Mouse (Mus musculus) hindbrain, embryonic 13.5 days (tissue): ENCODE measurements around the gene Susd1. TPM values are rescaled to one million over a fixed set of nuclear protein-coding genes. Genes with fewer than 3 reads are reported as not detected.

Experiments
- ATAC-seq: fragments of 200-750 bp; cut with Nextera tagmentation; 2 replicates; pipeline ENCODE4 v1.8.0; 2017; ENCODE audit warnings: moderate TSS enrichment; ENCODE audit not compliant: low FRiP score
- H3K27ac ChIP-seq: fragments of 300-500 bp; sonication (generic); 2 replicates; pipeline ENCODE4 v1.5.1; 2015; ENCODE audit warnings: inconsistent platforms, mild to moderate bottlenecking, moderate library complexity
- H3K27me3 ChIP-seq: fragments of 300-500 bp; sonication (generic); 2 replicates; pipeline ENCODE4 v1.6.1; 2015; ENCODE audit warnings: mild to moderate bottlenecking, inconsistent platforms
- H3K36me3 ChIP-seq: fragments of 300-500 bp; sonication (generic); 2 replicates; pipeline ENCODE4 v1.6.1; 2015; ENCODE audit warnings: mild to moderate bottlenecking, inconsistent platforms
- H3K4me1 ChIP-seq: fragments of 300-500 bp; sonication (generic); replicated peaks from 2 replicates; pipeline ENCODE4 v1.6.1; 2015; ENCODE audit warnings: inconsistent platforms
- H3K4me2 ChIP-seq: fragments of 300-500 bp; sonication (generic); 2 replicates; pipeline ENCODE4 v1.6.1; 2015; ENCODE audit warnings: inconsistent platforms, mild to moderate bottlenecking, moderate library complexity
- H3K4me3 ChIP-seq: fragments of 300-500 bp; sonication (generic); 2 replicates; pipeline ENCODE4 v1.5.1; 2015; ENCODE audit warnings: mild to moderate bottlenecking, inconsistent platforms
- H3K9ac ChIP-seq: fragments of 300-500 bp; sonication (generic); 2 replicates; pipeline ENCODE4 v1.6.1; 2015; ENCODE audit warnings: mild to moderate bottlenecking, inconsistent platforms
- H3K9me3 ChIP-seq: fragments of 300-500 bp; sonication (generic); 2 replicates; pipeline ENCODE4 v1.6.1; 2016; ENCODE audit warnings: inconsistent platforms
- WGBS: fragments of 180-500 bp; shearing (Covaris S2); methylation state at CpG from one replicate; pipeline ENCODE4 v1.1.7; 2015; 5-methylcytosine and 5-hydroxymethylcytosine counted together
- polyA plus RNA-seq: library from polyadenylated mRNA; unstranded; fragments of >200 nt; fragmentation: Nextera tagmentation; extraction: Ambion mirVana; gene quantifications from 2 replicates; pipeline ENCODE4 v1.2.1, GENCODE M21; 2015

Susd1 gene
- polyA plus RNA-seq, 1 experiment from 2014 or later: 1.3 TPM

DNA sequence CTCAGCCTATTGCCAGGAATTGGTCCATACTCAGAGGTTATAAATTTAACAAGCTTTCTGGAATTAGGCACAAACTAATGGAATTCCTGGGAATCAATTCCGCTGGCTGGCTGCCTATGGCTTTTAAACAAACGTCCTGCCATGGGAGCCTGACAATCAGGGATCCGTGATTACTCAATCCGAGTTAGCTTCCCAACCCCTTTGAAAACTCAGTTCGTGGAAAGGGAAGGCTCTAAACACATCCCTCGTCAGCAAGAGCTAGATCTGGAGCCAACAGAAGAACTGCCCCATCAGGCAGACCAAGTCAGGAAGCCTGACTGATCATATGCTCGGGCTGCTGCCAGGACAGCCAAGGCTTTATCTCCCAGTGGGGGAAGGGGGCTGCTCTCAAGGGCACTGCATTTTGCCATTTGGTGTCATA is 115.2 kb downstream of the Susd1 start:
- Histone ChIP-seq H3K4me3 (no peak overlapping the region), H3K27me3 (no peaks in the 10 kb centered on the region), H3K4me1 (peaks cover 7% of the 10 kb centered on the region), H3K9ac (no peak overlapping the region), H3K4me2 (no peak overlapping the region), H3K36me3 (no peaks in the 10 kb centered on the region), H3K27ac (no peak overlapping the region), H3K9me3 (no peaks in the 10 kb centered on the region)
- WGBS: 29% methylated on average over 7 of the region's 7 CpGs
- no peak for ATAC-seq

DNA sequence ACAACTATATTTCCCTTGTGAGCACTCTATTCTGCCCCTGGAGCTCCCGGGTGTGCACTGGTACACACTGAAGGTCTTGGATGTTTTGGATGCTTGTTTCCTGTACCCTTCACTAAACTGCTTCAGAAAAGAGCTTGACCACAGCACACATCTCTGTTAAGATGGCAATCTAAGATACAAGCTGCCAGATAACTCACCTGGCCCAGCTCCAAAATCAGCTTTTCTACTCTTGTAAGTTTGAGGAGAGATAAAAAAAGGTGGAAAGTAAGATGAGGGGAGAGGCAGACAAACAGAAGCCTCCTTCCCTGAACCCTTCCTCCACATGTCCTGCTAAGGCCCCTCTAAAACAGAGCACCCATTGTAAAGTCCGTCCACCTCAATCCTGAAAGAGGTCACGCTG is 115.7 kb downstream of the Susd1 start:
- no peaks in the 10 kb centered on the region for H3K27me3 ChIP-seq
- WGBS: 47% methylated on average over 3 of the region's 3 CpGs
- H3K4me3 ChIP-seq: no peak overlapping the region
- no peaks in the 10 kb centered on the region for H3K9me3 ChIP-seq
- no peak for ATAC-seq
- no peak overlapping the region for H3K9ac ChIP-seq
- H3K4me1 ChIP-seq: peaks cover 7% of the 10 kb centered on the region
- H3K27ac ChIP-seq: no peak overlapping the region
- no peak overlapping the region for H3K4me2 ChIP-seq
- no peaks in the 10 kb centered on the region for H3K36me3 ChIP-seq

DNA sequence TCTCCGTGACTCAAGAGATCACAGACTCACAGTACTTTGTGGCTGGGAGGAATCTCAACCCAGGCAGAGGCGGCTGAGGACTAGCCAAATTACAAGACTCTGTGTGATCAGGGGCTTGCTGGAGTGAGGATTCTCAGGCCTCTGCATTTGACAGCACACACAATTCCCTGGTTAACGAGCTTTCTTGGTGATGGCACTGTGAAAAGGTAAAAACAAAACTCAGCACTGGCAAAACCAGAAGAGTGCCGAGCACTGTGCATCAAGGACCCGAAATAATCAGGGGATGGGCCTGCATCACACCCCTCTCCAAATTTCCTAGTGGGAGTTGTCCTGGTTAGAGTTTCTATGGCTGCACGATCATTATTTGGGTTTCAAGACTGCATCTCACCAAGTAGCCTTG is 116.4 kb downstream of the Susd1 start:
- Histone ChIP-seq H3K27me3 (no peaks in the 10 kb centered on the region), H3K9me3 (no peaks in the 10 kb centered on the region), H3K4me2 (no peak overlapping the region), H3K4me1 (peaks cover 7% of the 10 kb centered on the region), H3K4me3 (no peak overlapping the region), H3K9ac (no peak overlapping the region), H3K27ac (no peak overlapping the region), H3K36me3 (no peaks in the 10 kb centered on the region)
- WGBS: 68% methylated on average over 6 of the region's 6 CpGs
- no peak for ATAC-seq

DNA sequence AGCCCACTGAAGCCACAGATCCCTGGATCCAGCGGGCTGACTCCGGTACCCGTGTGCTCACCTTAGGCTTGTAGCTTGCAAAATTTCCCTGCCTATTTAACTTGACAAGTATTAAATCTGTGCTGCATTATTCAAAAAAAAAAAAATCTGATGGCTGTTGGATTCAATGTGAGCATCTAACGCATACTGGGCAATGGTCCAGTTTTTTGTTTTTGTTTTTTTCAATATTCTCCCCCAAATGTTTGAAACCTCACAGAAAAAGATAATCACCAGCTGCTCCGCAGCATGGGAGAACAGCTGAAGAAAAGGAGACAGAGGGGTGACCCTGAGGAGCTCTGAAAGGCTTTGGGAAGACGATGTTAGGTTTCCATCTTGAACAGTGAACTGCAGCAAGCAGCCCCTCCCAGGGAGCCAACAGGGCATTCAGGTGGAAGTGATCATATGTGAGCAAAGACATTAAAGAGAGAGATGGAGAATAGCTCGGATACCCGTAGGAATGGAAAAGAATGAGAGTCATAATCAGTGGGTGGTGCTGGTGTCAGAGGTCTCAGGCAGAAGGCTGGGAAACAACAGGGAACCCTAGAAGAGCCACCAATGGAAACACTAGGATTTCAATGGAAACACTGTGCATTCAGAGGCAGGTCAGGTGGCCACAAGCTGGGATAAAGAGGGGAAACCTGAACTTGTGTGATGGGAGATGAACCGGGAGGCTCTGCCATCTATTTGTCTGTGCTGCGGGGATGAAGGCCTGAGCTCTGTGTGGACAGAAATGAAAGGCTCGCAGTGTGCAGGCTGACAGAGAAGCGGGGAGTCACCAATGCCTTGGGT is 117.0 kb downstream of the Susd1 start:
- no peak for ATAC-seq
- WGBS: 44% methylated on average over 12 of the region's 12 CpGs
- no peaks in the 10 kb centered on the region for H3K27me3 ChIP-seq
- H3K4me1 ChIP-seq: peaks cover 7% of the 10 kb centered on the region
- peaks cover 3% of the 10 kb centered on the region; the same call in 1 of the 2 replicates for H3K9me3 ChIP-seq
- H3K9ac ChIP-seq: no peak overlapping the region
- H3K4me3 ChIP-seq: no peak overlapping the region
- no peak overlapping the region for H3K4me2 ChIP-seq
- no peak overlapping the region for H3K27ac ChIP-seq
- H3K36me3 ChIP-seq: no peaks in the 10 kb centered on the region

DNA sequence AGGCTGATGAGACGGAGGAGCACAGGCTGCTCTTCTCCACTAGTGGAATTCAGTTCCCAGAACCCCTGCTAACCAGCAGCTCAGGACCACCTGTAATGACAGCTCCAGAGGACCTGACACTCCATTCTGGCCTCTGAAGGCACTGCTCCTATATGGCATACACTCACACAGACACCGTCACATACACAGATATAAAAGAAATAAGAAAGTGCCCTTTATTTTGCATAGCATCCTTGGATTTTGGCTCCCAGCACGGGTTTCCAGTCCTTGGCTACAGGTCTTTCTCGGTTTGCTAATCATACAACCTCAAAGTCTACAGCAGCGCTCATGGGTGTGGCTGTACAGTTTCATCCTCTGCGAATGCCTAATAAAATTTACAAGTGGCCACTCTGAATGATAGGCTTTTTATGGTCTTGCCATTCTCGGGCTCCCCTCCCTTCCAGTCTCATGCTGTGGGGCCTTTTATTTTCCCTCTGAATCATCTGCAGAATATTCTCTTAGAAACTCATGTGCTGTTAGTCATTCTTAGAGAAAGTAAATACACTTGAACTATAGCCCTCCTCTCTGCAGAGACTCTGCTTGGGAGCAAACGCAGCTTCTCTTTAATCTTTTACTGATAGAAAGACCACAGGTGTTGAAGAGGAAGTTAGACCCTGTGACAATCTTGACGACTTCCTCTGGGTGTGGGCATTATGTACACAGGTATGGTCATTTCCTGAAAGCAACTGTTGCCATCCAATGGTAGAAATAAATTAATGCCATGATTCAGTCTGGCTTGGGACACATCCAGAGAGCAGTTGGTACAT is 119.1 kb downstream of the Susd1 start:
- H3K4me2 ChIP-seq: no peak overlapping the region
- WGBS: 80% methylated on average over 9 of the region's 9 CpGs
- H3K36me3 ChIP-seq: no peaks in the 10 kb centered on the region
- H3K9me3 ChIP-seq: peaks cover 3% of the 10 kb centered on the region; the same call in 1 of the 2 replicates
- peaks cover 11% of the 10 kb centered on the region for H3K4me1 ChIP-seq
- H3K27ac ChIP-seq: no peak overlapping the region
- no peaks in the 10 kb centered on the region for H3K27me3 ChIP-seq
- ATAC-seq: no peak
- H3K4me3 ChIP-seq: no peak overlapping the region
- H3K9ac ChIP-seq: no peak overlapping the region

DNA sequence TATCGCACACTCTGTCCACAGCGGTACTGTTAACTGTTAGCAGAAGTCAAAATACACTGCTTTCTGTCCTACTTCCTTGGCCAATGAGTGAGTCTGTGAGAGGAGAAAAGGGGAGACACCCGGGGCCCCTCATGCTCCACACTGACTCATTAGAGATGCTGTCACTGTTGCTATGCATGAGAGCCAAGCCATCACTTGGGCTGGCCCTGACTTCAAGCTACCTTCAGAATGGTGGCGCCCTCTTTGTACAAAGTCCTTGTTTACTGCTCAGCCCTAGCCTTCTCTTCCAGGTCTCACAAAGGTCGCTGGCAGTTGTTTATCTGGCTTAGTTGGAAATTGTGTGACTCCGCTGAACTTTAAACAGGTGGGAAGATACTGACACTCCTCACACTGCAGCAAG is 119.8 kb downstream of the Susd1 start:
- no peak overlapping the region for H3K9ac ChIP-seq
- H3K9me3 ChIP-seq: peaks cover 3% of the 10 kb centered on the region; the same call in 1 of the 2 replicates
- H3K27me3 ChIP-seq: no peaks in the 10 kb centered on the region
- no peak overlapping the region for H3K27ac ChIP-seq
- no peak overlapping the region for H3K4me3 ChIP-seq
- WGBS: 83% methylated on average over 6 of the region's 6 CpGs
- no peak overlapping the region for H3K4me2 ChIP-seq
- no peaks in the 10 kb centered on the region for H3K36me3 ChIP-seq
- H3K4me1 ChIP-seq: peaks cover 11% of the 10 kb centered on the region
- ATAC-seq: no peak

DNA sequence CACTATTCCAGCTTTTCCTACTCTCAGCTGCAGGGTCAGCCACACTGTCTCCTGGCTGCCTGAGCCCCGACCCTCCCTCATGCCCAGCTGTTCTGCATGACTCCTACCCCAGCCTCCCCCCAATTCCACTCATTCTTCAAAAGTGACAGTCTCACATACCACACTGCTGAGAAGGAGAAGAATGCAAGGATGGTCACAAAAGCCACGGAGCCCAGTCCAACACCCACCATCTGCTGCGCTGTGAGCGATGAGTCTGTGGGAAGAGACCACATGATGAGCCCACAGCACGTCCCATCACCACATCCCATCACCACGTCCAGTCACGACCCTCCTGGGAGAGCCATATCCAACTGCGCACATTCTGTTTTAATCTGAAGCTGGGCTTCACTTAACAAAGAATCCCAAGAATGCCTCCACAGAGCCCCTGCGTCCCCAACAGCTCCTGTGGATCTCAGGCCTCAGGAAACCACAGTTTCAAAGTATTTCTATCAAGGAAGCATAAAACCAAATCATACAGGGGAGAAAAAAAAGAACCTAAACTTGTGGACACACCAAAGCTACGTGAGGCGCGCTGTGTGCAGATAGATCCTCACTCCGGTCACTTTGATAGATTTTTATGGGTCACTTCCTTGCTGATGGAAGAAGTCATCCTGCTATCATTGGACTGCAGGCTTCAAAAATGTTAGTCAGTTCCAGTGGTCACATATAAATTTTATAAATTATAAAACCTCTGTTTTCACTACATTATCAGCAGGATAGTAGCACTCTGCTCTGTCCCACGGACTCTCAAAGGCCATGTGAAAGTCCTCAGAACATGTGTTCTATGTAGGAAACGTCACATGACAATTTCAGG is 122.7 kb downstream of the Susd1 start:
- no peak for ATAC-seq
- no peak overlapping the region for H3K9ac ChIP-seq
- H3K9me3 ChIP-seq: peaks cover 3% of the 10 kb centered on the region; the same call in 1 of the 2 replicates
- no peak overlapping the region for H3K4me3 ChIP-seq
- H3K4me2 ChIP-seq: no peak overlapping the region
- H3K27ac ChIP-seq: no peak overlapping the region
- 62% methylated on average over 15 of the region's 15 CpGs for WGBS
- H3K27me3 ChIP-seq: no peaks in the 10 kb centered on the region
- H3K4me1 ChIP-seq: 0 out of 2 replicates have a peak, but pooled peaks cover 5% of the 10 kb centered on the region
- no peaks in the 10 kb centered on the region for H3K36me3 ChIP-seq

DNA sequence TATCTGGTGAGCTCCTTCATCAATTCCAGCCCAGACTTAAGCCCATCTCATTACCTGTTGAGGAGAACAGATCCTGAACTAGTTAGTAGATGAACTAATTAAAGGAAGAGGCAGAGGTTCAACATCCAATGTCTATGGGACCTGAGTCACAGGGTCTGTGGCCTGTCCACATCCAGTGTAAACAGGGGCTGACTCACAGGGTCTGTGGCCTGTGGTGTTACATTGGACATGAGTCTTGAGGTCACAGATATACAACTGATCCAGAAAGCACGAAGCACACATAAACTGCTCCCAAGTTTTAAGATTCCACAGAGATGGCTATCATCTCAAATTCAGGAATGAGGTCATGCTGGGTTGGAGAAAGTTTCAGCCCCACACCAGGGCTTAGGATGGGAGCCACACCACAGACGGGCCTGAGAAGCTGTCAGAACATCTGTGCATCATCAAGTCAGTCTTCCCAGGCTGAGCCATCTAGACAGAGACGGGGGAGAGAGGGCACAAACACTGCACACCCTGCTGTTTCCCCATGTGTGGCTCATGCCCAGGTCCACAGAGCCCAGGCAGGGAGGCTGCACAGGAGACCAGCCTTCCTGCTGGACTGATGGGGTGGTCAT is 123.4 kb downstream of the Susd1 start:
- Histone ChIP-seq H3K4me3 (no peak overlapping the region), H3K9ac (no peak overlapping the region), H3K27ac (no peak overlapping the region), H3K4me1 (0 out of 2 replicates have a peak, but pooled peaks cover 5% of the 10 kb centered on the region), H3K36me3 (no peaks in the 10 kb centered on the region), H3K4me2 (no peak overlapping the region), H3K9me3 (peaks cover 3% of the 10 kb centered on the region; the same call in 1 of the 2 replicates), H3K27me3 (no peaks in the 10 kb centered on the region)
- no peak for ATAC-seq
- WGBS: 64% methylated on average over 3 of the region's 3 CpGs

DNA sequence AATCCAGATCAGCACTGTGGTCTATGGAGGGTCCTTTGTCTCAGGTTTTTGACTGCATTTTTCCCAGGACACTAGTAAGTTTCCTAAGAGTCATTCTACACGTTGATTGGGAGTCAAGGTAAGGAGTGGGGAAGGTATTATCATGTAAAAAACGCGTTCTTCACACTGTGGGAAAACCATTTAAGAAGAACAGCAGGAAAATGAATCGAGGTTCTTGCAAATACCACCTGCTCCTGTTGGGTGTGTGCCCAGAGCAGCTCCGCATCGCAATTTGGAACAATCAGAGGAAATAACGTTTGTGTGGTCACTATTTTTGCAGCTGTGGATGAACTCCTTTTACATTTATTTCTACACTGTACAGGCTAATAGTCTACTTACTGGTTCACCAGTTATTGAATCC is 125.5 kb downstream of the Susd1 start:
- Histone ChIP-seq H3K27me3 (no peaks in the 10 kb centered on the region), H3K9ac (no peak overlapping the region), H3K9me3 (peaks cover 3% of the 10 kb centered on the region; the same call in 1 of the 2 replicates), H3K27ac (no peak overlapping the region), H3K36me3 (no peaks in the 10 kb centered on the region), H3K4me2 (no peak overlapping the region), H3K4me1 (0 out of 2 replicates have a peak, but pooled peaks cover 5% of the 10 kb centered on the region), H3K4me3 (no peak overlapping the region)
- ATAC-seq: no peak
- WGBS: 61% methylated on average over 7 of the region's 7 CpGs

DNA sequence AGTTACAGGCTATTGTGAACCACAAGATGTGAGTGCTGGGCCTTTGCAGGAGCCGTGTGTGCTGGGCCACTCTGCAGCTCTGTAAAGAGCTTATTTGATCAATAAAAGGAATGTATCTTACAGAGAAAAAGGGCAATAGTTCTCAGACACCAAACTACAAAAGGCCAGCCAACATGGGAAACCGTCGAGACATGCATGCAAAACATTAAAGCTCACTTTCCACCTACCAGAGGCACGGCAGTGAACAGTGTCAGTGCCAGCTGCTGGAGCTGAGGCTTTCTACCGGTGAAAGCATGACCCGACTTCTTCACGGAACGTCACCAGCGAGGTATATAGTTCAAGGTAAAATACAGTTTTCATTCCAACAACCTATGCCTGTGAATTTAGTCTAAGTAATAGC is 127.8 kb downstream of the Susd1 start:
- no peaks in the 10 kb centered on the region for H3K27me3 ChIP-seq
- no peak overlapping the region for H3K27ac ChIP-seq
- no peak overlapping the region for H3K4me3 ChIP-seq
- H3K4me1 ChIP-seq: 0 out of 2 replicates have a peak, but pooled peaks cover 2% of the 10 kb centered on the region
- no peak overlapping the region for H3K4me2 ChIP-seq
- 84% methylated on average over 9 of the region's 9 CpGs for whole genome bisulfite sequencing
- no peak overlapping the region for H3K9ac ChIP-seq
- H3K36me3 ChIP-seq: no peaks in the 10 kb centered on the region
- no peak for ATAC-seq
- no peaks in the 10 kb centered on the region for H3K9me3 ChIP-seq

DNA sequence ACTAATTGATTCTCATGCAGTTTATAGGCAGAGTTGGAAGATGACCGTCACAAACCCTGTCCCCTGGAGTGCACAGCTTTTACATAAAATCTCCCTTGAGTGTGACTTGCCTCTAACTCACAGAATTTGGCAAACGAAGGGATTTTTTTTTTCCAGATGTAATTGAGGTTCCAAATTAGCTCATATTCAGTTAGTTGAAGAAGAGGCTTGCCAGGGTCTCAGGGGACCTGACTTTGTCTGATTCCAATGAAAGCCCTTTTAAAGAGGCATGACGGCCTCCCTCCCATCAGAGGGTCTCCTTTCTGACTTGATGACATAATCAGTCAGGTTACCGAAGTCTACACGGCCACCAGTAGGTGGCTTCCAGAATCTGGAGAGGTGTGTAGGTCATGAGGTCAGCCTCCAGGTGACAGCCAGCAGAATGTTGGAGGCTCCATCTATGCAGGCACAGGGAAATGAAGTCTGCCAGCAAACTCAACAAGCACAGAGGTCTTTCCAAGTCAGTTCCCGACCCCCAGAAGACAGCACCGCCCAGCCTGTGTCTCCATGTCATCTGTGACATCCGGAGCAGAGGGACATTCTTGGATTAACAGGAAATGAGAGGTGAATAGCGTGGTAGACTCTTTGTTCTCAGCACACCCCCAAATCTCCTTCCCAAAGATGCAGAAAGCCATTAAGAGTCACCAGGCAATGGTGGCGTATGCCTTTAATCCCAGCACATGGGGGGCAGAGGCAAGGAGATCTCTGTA is 130.4 kb downstream of the Susd1 start:
- no peaks in the 10 kb centered on the region for H3K36me3 ChIP-seq
- H3K27ac ChIP-seq: no peak overlapping the region
- no peak for ATAC-seq
- H3K4me3 ChIP-seq: no peak overlapping the region
- H3K4me1 ChIP-seq: no peaks in the 10 kb centered on the region
- H3K9me3 ChIP-seq: no peaks in the 10 kb centered on the region
- H3K9ac ChIP-seq: no peak overlapping the region
- WGBS: 71% methylated on average over 10 of the region's 10 CpGs
- H3K4me2 ChIP-seq: no peak overlapping the region
- H3K27me3 ChIP-seq: no peaks in the 10 kb centered on the region
